Mouse (Mus musculus): ENCODE measurements around the gene Pgbd5. TPM values are rescaled to one million over a fixed set of nuclear protein-coding genes. Genes with fewer than 3 reads are reported as not detected.

Gene Pgbd5
- polyA plus RNA-seq, 1 experiment from 2014 or later, result 11.6 TPM

- no peak for ATAC-seq (ENCODE audit: low read depth)
- Histone ChIP-seq H3K9ac (no peak overlapping the region), H3K4me2 (no peak overlapping the region), H3K27me3 (no peaks in the 10 kb centered on the region), H3K9me3 (no peaks in the 10 kb centered on the region), H3K36me3 (no peaks in the 10 kb centered on the region), H3K4me1 (replicated peaks) (peaks cover 16% of the 10 kb centered on the region), H3K27ac (replicated peaks) (no peak overlapping the region), H3K4me3 (no peak overlapping the region)
- WGBS, result 35% methylated on average over 12 of the region's 12 CpGs
Measured at GRCm38 (mm10) chr8:124398843-124399402, 40.5 kb downstream of the Pgbd5 start.

- H3K27me3 ChIP-seq, result no peaks in the 10 kb centered on the region
- H3K27ac ChIP-seq (replicated peaks), result no peak overlapping the region; the same call in 1 of the 2 replicates
- no peaks in the 10 kb centered on the region for H3K9me3 ChIP-seq
- H3K9ac ChIP-seq, result no peak overlapping the region
- H3K4me3 ChIP-seq, result no peak overlapping the region
- no peak for ATAC-seq (ENCODE audit: low read depth)
- no peak overlapping the region for H3K4me2 ChIP-seq
- WGBS, result 88% methylated on average over 11 of the region's 11 CpGs
- H3K36me3 ChIP-seq, result no peaks in the 10 kb centered on the region
- H3K4me1 ChIP-seq (replicated peaks), result peaks cover 22% of the 10 kb centered on the region
Measured at GRCm38 (mm10) chr8:124397321-124398065, 42.0 kb downstream of the Pgbd5 start.

GRCm38 (mm10) chr8:124396531-124396930 lies 42.9 kb downstream of the Pgbd5 start:
- Histone ChIP-seq H3K27ac (replicated peaks) (no peak overlapping the region), H3K9me3 (no peaks in the 10 kb centered on the region), H3K4me1 (replicated peaks) (peaks cover 31% of the 10 kb centered on the region), H3K4me3 (no peak overlapping the region), H3K4me2 (no peak overlapping the region), H3K9ac (no peak overlapping the region), H3K36me3 (no peaks in the 10 kb centered on the region), H3K27me3 (no peaks in the 10 kb centered on the region)
- no peak for ATAC-seq (ENCODE audit: low read depth)
- WGBS, result 88% methylated on average over 2 of the region's 2 CpGs

GRCm38 (mm10) chr8:124395392-124395791 lies 44.1 kb downstream of the Pgbd5 start:
- Histone ChIP-seq H3K4me3 (no peak overlapping the region), H3K27ac (replicated peaks) (no peak overlapping the region), H3K9me3 (no peaks in the 10 kb centered on the region), H3K36me3 (no peaks in the 10 kb centered on the region), H3K4me1 (replicated peaks) (peaks cover 31% of the 10 kb centered on the region), H3K4me2 (no peak overlapping the region), H3K9ac (no peak overlapping the region), H3K27me3 (no peaks in the 10 kb centered on the region)
- no peak for ATAC-seq (ENCODE audit: low read depth)
- 77% methylated on average over 7 of the region's 7 CpGs for WGBS

GRCm38 (mm10) chr8:124394951-124395350 lies 44.5 kb downstream of the Pgbd5 start:
- H3K27me3 ChIP-seq, result no peaks in the 10 kb centered on the region
- no peak overlapping the region for H3K4me2 ChIP-seq
- H3K27ac ChIP-seq (replicated peaks), result no peak overlapping the region
- no peak overlapping the region for H3K9ac ChIP-seq
- ATAC-seq (ENCODE audit: low read depth), result no peak
- 69% methylated on average over 7 of the region's 7 CpGs for WGBS
- H3K4me1 ChIP-seq (replicated peaks), result peaks cover 31% of the 10 kb centered on the region
- H3K36me3 ChIP-seq, result no peaks in the 10 kb centered on the region
- H3K9me3 ChIP-seq, result no peaks in the 10 kb centered on the region
- no peak overlapping the region for H3K4me3 ChIP-seq

GRCm38 (mm10) chr8:124393927-124394326 lies 45.5 kb downstream of the Pgbd5 start:
- no peak overlapping the region for H3K9ac ChIP-seq
- H3K36me3 ChIP-seq, result no peaks in the 10 kb centered on the region
- H3K4me1 ChIP-seq (replicated peaks), result peaks cover 31% of the 10 kb centered on the region
- H3K9me3 ChIP-seq, result no peaks in the 10 kb centered on the region
- H3K27me3 ChIP-seq, result no peaks in the 10 kb centered on the region
- H3K27ac ChIP-seq (replicated peaks), result no peak overlapping the region
- H3K4me3 ChIP-seq, result no peak overlapping the region
- 83% methylated on average over 4 of the region's 4 CpGs for WGBS
- no peak overlapping the region for H3K4me2 ChIP-seq
- ATAC-seq (ENCODE audit: low read depth), result no peak

- H3K4me3 ChIP-seq, result no peak overlapping the region
- H3K4me2 ChIP-seq, result no peak overlapping the region
- no peak overlapping the region for H3K9ac ChIP-seq
- peaks cover 29% of the 10 kb centered on the region for H3K4me1 ChIP-seq (replicated peaks)
- 87% methylated on average over 5 of the region's 5 CpGs for WGBS
- H3K27me3 ChIP-seq, result no peaks in the 10 kb centered on the region
- peak overlapping the region; percentile 50 for H3K27ac ChIP-seq (replicated peaks)
- H3K9me3 ChIP-seq, result no peaks in the 10 kb centered on the region
- no peaks in the 10 kb centered on the region for H3K36me3 ChIP-seq
- no peak for ATAC-seq (ENCODE audit: low read depth)
Measured at GRCm38 (mm10) chr8:124393013-124393412, 46.4 kb downstream of the Pgbd5 start.

- no peaks in the 10 kb centered on the region for H3K9me3 ChIP-seq
- no peak overlapping the region for H3K4me2 ChIP-seq
- 37% methylated on average over 10 of the region's 10 CpGs for WGBS
- no peaks in the 10 kb centered on the region for H3K36me3 ChIP-seq
- no peaks in the 10 kb centered on the region for H3K27me3 ChIP-seq
- H3K27ac ChIP-seq (replicated peaks), result peak overlapping the region; percentile 50
- H3K9ac ChIP-seq, result no peak overlapping the region
- 0 out of 2 replicates have a peak, but pooled peaks have one; percentile 28 for ATAC-seq (ENCODE audit: low read depth)
- H3K4me3 ChIP-seq, result no peak overlapping the region
- peaks cover 23% of the 10 kb centered on the region for H3K4me1 ChIP-seq (replicated peaks)
Measured at GRCm38 (mm10) chr8:124392271-124393012, 47.0 kb downstream of the Pgbd5 start.

GRCm38 (mm10) chr8:124391191-124391590 lies 48.3 kb downstream of the Pgbd5 start:
- no peaks in the 10 kb centered on the region for H3K36me3 ChIP-seq
- no peak overlapping the region for H3K9ac ChIP-seq
- 85% methylated on average over 7 of the region's 7 CpGs for WGBS
- H3K4me3 ChIP-seq, result no peak overlapping the region
- ATAC-seq (ENCODE audit: low read depth), result no peak
- H3K27ac ChIP-seq (replicated peaks), result no peak overlapping the region
- no peaks in the 10 kb centered on the region for H3K27me3 ChIP-seq
- H3K9me3 ChIP-seq, result no peaks in the 10 kb centered on the region
- H3K4me1 ChIP-seq (replicated peaks), result peaks cover 34% of the 10 kb centered on the region
- H3K4me2 ChIP-seq, result no peak overlapping the region

- Histone ChIP-seq H3K4me2 (no peak overlapping the region), H3K36me3 (no peaks in the 10 kb centered on the region), H3K4me3 (no peak overlapping the region), H3K27ac (replicated peaks) (no peak overlapping the region), H3K9me3 (no peaks in the 10 kb centered on the region), H3K9ac (no peak overlapping the region), H3K27me3 (no peaks in the 10 kb centered on the region), H3K4me1 (replicated peaks) (peaks cover 32% of the 10 kb centered on the region)
- WGBS, result 90% methylated on average over 11 of the region's 11 CpGs
- ATAC-seq (ENCODE audit: low read depth), result no peak
Measured at GRCm38 (mm10) chr8:124389495-124389894, 50.0 kb downstream of the Pgbd5 start.

GRCm38 (mm10) chr8:124386225-124386899 lies 53.1 kb downstream of the Pgbd5 start:
- Histone ChIP-seq H3K9me3 (no peaks in the 10 kb centered on the region), H3K27me3 (no peaks in the 10 kb centered on the region), H3K4me1 (replicated peaks) (peaks cover 30% of the 10 kb centered on the region), H3K4me3 (no peak overlapping the region), H3K9ac (no peak overlapping the region), H3K27ac (replicated peaks) (peak overlapping the region; percentile 34), H3K4me2 (no peak overlapping the region), H3K36me3 (peaks cover 7% of the 10 kb centered on the region; the same call in 1 of the 2 replicates)
- peak; percentile 60 for ATAC-seq (ENCODE audit: low read depth)
- WGBS, result 58% methylated on average over 23 of the region's 23 CpGs

- Histone ChIP-seq H3K9ac (no peak overlapping the region), H3K27ac (replicated peaks) (no peak overlapping the region), H3K4me1 (replicated peaks) (peaks cover 31% of the 10 kb centered on the region), H3K36me3 (peaks cover 11% of the 10 kb centered on the region), H3K4me3 (no peak overlapping the region), H3K4me2 (no peak overlapping the region), H3K9me3 (no peaks in the 10 kb centered on the region), H3K27me3 (no peaks in the 10 kb centered on the region)
- WGBS, result 93% methylated on average over 19 of the region's 19 CpGs
- ATAC-seq (ENCODE audit: low read depth), result no peak
Measured at GRCm38 (mm10) chr8:124384336-124384735, 55.1 kb downstream of the Pgbd5 start.
